Mouse (Mus musculus) megakaryocyte progenitor cell, adult 5-6 weeks (primary cell): ENCODE data around the gene Six1. TPM values are rescaled to one million over a fixed set of nuclear protein-coding genes. Genes with fewer than 3 reads are reported as not detected.
A peak's percentile ranks its signal among the peaks of the same experiment; 100 is the strongest.
"Not testable (repeated sequence)": the region's sequence is repeated elsewhere in the genome, so short reads cannot be mapped to it uniquely, and the experiment has no call there.

Source experiments
- ATAC-seq: replicated peaks from 2 replicates; pipeline ENCODE4 v1.8.0; 2016; ENCODE audit warnings: mild to moderate bottlenecking, moderate TSS enrichment, inconsistent platforms; ENCODE audit not compliant: poor library complexity
- total RNA-seq, 2 experiments: library from RNA; stranded (forward) in 1 of 2; stranded (reverse) in 1 of 2; fragments of 157-497, 149-512 nt in 1 of 2; fragments of 200-1000 nt in 1 of 2; gene quantifications; 2 replicates each; pipeline versions ENCODE4 v1.2.3 to v1.2.4; 2015 to 2017

Six1 gene
- total RNA-seq, 2 experiments from 2014 or later, result 0.25 to 0.35 TPM

DNA sequence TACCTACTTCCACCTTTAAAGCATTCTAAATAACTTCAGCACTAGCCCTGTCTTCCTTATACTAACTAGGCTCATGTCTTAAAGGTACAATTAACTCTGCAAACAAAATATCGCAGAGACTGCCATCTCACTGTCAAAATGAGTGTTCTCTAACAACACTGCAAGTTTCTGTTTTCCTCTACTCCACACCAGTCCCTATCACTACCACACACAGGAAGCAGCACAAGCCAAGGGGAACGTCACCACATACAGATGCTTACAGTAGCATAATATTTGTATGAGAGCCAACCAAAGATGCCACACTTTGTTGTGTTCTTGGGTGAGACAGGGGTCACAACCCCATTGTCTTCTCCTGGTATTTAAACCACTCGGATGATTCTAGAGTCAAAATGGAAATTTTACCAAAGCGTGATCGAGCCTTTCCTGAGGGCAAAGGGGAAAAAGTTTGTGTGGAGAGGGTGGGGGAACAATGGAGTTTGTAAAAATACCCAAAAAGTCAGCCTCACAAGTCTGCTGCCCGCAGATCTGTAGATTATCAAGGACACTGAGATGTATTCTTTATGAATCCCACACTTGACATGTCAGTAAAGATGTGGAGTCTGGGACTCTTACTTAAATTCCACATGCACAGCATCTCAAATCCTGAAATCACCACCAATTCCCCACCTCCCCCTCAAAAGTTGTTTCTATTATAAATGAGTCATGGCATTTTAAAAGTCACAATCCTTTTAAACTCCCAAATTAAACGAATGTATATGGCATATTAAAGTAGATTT is 16.1 kb downstream of the Six1 start:
- no peak for ATAC-seq

DNA sequence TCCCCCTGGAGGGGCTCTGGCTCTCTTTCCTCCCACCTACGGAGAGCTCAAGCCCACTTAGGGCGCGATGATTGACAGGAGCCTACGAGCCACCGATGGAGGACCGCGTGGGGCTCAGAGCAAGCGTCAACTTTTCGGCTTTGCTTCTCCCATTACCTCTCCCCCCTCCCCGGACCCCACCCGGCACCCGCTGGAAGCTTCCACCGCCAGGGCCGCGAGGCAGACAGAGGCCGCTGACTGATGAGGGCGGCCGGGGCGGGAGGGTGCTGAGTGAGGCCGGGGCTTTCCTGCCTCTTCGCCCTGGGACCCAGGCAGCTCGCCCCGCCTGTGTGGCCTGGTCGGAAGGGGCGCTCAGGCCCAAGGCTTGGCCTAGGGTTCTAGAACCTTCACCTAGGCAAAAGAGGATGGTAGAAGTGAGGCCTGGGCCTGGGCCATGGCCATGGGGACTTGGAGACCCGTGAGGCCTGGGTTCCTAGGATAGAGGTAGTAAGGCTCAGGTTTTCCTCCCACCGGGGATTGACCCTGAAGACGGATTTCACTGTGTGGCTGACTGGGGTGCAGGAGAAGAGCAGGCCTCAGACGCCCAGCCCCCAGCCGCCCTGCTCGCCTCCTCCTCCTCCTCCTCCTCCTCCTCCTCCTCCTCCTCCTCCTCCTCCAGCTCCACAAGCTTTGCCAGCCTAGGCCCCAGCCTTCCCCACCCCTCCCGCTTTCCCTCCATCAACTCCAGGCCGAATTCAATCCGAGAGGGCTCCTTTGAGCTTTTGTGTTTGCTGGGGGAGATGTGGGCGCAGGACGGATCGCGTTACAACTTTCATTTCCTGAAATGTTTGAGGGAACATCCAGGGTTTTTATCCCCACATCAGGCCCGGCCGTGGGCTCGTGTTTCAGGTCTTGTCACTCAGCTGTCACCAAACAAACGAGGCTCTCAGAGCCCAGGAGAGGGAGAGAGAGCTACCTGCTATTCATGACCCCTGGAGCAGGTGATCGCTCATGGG is 18.5 kb downstream of the Six1 start:
- no peak for ATAC-seq

DNA sequence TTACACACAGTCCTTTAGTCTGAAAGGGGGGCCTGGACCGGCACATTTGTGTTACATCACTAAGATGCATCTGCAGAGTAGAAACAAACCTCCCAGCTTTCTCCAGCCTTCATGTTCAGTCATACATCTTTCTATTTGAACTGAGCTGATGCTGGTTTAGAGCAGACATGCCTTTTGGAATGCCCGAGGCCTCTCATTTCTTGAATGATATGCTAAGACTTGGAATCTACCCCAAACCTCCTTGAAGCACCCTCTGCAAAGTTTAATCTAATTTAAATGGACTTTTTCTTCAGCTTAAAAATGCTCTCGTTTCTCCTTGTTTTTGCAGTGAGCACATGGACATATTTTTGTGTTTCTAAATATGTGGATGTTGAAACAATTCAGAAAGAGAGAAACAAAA is 21.0 kb downstream of the Six1 start:
- ATAC-seq, result no peak

DNA sequence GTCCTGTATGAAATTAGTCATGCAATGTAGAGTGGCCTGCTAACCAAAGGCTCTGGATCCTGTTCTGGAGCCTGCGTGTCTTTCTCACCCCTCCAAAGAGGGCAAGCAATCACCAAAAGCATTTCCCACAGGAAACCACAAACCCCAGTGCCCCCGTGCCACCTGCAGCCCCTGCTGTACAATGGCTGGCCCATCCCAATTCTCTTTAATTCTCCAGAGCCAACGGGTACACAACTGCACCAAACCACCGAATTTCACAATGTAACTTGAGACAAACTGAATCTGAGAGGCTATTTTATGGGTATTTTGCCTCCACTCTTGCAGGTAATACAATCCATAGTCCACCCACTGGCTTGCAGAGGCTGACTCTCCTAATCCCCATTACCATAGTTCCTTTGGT is 22.4 kb downstream of the Six1 start:
- peak; percentile 94 for ATAC-seq

DNA sequence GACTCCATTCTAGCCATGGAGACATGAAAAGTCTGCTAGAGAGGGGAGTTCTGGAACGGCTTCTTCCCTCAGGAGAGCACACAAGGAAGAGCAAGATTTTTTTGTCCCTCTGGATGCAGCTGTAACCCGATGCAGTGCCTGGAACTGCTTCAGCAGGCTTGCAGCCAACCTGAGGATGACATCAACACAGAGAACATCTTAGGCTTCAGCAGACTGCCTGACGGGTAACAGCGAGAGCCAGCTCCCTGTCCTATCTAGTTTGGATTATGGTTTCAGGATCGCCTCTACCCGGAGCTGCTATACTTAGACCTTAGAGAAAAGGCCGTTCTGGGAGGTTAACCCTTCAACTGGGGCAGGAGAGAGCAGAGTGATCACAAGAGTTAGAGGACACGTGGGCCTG is 28.2 kb downstream of the Six1 start:
- ATAC-seq, result no peak

- peak; percentile 76 for ATAC-seq
These were observed 32.7 kb downstream of the Six1 start for GRCm38 (mm10) chr12:73020941-73021340.

- ATAC-seq, result no peak
These were observed 33.3 kb downstream of the Six1 start for GRCm38 (mm10) chr12:73020422-73020821.

DNA sequence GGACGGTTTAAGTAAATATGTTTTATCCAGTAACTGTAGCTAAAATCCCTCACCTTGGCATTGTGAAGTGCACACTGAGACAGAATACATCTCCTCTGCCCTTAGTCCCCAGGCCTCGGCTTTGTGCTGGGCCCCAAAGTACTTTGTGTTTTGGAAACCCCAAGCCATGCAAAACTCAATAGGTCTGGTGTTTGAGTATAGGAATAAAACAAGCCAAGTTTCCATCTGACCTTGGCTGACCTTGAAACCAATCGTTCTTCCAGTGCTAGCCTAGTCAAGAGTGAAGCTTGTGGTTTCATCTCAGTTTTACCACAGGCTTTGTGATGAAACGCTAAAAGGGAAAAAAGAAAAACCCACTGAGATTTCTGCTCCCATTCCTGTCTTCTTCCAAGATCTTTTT is 34.8 kb downstream of the Six1 start:
- no peak for ATAC-seq

- ATAC-seq, result no peak
These were observed 37.5 kb downstream of the Six1 start for GRCm38 (mm10) chr12:73016171-73016570.

DNA sequence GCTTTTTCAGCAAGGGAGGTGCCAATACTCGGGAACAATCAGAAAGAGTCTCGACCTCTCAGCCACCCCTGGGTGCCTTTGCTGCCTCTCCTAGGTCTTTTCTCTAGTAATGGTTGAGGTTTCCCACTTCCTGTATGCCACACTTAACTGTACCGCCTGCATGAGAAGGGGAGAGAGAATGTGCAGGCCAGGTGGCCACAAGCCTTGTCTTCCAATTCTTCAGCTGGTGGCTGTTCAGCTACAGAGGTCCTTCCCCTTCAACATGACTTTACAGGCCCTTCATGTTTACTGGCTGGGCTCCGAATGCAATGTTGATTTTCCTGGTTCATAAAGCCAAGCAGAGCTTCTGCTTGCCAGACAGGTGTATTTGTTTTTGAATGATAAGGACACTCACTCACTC is 39.4 kb downstream of the Six1 start:
- ATAC-seq, result peak; percentile 46; the same call in 1 of the 2 replicates

DNA sequence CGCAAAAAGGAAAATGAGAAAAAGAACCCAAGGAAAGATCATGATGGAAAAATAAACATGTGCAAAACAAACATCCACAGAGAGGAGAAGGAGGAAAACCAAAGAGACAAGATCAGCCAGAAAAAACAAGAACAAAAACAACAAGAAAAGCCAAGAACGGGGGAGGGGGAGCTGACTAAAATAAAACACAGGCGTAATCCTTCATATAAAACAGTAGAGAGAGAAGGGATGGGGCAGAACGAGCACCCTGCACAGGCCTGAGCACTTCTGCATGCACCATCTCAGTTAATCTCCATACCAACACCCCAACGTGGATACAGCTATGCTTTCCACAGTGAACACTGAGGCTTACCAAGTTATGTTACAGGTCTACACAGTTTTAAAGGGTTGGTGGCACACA is 40.9 kb downstream of the Six1 start:
- ATAC-seq, result no peak

DNA sequence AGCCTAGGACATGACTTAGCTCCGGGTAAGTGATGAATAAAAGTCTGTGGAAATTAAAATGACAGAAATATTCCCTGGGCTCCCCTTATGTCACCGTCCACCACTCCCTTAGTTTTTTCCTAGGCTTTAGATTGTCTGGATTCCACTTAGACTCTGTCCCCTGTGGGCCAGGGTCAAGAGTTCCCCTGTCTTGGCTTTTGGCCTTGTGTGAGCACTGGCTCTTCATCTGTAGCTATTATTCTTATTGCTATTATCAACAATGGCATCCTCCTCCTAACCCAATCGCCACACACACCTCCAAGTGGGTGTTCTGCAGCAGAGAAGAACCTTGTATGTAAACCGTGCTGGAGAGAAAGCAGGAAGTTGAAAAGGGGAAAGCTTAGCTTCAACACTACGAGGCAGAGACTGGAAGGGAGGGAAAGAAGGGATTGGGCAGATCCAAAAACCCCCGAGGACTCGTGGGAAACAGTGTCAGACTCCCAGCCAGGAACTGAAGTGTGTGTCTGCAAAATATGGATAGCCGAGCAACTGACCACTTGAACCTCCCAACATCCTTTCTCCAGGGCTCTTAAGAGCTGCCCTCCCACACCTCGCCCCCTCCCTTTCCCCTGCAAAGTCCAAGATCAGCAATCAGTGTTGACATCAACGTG is 41.4 kb downstream of the Six1 start:
- no peak for ATAC-seq

DNA sequence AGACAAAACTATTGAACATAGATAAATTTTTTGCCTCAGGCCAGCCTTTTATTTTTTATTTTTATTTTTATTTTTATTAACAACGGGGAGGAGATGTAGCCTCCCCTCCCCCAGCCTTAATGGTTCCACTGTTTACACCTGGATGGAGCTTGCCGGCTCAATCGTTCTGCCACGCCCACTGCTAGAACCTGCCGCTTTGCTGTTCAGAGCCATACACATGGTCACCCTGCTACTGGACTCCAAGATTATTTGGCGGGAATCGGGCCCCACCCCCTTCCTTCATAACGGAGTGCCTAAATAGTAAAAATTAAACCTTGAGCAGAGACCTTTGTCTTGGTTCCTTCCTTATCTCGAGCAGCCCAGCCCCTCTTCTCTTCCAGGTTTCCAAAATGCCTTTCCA is 50.8 kb downstream of the Six1 start:
- ATAC-seq, result not testable (repeated sequence)

DNA sequence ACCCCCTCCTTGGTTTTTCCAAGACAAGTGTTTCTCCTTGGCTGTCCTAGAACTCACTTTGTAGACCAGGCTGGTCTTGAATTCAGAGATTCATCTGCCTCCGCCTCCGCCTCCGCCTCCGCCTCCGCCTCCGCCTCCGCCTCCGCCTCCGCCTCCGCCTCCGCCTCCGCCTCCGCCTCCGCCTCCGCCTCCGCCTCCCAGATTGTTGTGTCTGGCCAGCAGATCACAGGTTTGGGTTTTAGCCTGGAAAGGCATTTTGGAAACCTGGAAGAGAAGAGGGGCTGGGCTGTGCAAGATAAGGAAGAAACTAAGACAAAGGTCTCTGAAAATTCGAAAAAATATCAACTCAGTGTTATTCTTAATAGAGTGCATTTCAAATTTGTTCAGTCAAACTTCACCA is 51.4 kb downstream of the Six1 start:
- not testable (repeated sequence) for ATAC-seq

GRCm38 (mm10) chr12:72998105-72999001 is 55.3 kb downstream of the Six1 start:
- no peak for ATAC-seq

- no peak for ATAC-seq
These were observed 57.0 kb downstream of the Six1 start for GRCm38 (mm10) chr12:72996646-72997045.
